Mouse (Mus musculus) kidney, adult 2 months (tissue): ENCODE measurements at regions not wholly inside any gene's neighbourhood (a gene's known extent, or its start where the extent isn't known, plus 50 kb on each side); places are given as distances from the start of the nearest gene placed in this dataset.

ENCODE experiments used
- CTCF ChIP-seq: fragments of 200-500 bp; conservative IDR thresholded peaks from 2 replicates; pipeline ENCODE4 v1.5.1; 2011; ENCODE audit warnings: low read depth, mild to moderate bottlenecking, control low read depth, low read length, moderate library complexity, mixed read lengths; ENCODE audit not compliant: insufficient read depth, insufficient read length
- POLR2A ChIP-seq: fragments of 200-500 bp; IDR thresholded peaks from one replicate; pipeline ENCODE4 v1.6.1; 2011; ENCODE audit warnings: low read depth, low read length, control low read depth

DNA sequence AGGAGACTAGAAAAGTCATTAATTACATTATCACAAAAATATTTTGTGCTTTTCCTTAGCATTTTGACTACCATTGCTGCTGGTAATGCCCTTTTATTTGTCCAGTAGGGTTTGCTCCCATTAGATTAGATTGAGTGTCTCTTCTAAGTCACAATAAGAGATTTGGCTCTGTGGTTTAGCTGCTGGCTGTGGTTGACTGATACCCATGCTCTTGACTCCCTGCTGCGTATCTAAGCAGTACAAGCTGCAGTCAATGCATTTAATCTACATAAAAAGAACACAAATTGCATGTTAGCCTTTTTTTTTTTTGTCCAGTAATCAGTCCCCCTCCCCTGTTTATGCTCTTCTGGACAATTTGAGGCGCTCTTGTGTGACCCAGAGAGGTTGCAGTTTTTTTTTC lies 133.0 kb upstream of the Rai2 start:
- TF ChIP-seq POLR2A = no peak
- TF ChIP-seq CTCF = no peak
